Mouse (Mus musculus) brain, embryonic 14.5 days (tissue): Measurements from ENCODE around the gene Cnot4.

Source experiments
- CTCF ChIP-seq: fragments of 200-500 bp; IDR thresholded peaks from 2 replicates; pipeline ENCODE4 v1.5.1; 2012; ENCODE audit warnings: inconsistent platforms, mild to moderate bottlenecking, moderate library complexity, borderline replicate concordance; ENCODE audit not compliant: insufficient read depth, insufficient read length; ENCODE audit errors: extremely low read depth
- POLR2A ChIP-seq: fragments of 200-500 bp; IDR thresholded peaks from 2 replicates; pipeline ENCODE4 v1.6.1; 2012; ENCODE audit warnings: mild to moderate bottlenecking, inconsistent platforms, borderline replicate concordance; ENCODE audit not compliant: poor library complexity, insufficient read depth, insufficient read length, severe bottlenecking; ENCODE audit errors: extremely low read depth

- no peak for TF ChIP-seq CTCF
- no peak for TF ChIP-seq POLR2A
Measured at GRCm38 (mm10) chr6:35071261-35071660, 62.3 kb downstream of the Cnot4 start.
